Mouse (Mus musculus) heart, adult 8-10 months (tissue): ENCODE measurements around the gene Cacna1d. TPM values are rescaled to one million over a fixed set of nuclear protein-coding genes. Genes with fewer than 3 reads are reported as not detected.

Experiments used
- DNase-seq: peaks from one replicate; pipeline ENCODE4 v3.0.0; 2022; ENCODE audit warnings: low spot score
- total RNA-seq, 4 experiments: library from RNA; stranded (reverse); gene quantifications; 2 replicates each; pipeline ENCODE4 v1.2.4; 2022

Gene Cacna1d
- total RNA-seq, 4 experiments from 2014 or later: 1.9 to 2.8 (median 2.4) TPM

GRCm38 (mm10) chr14:30024387-30024786, 466.9 kb downstream of the Cacna1d start:
- DNase-seq: no peak

GRCm38 (mm10) chr14:30022471-30022870, 468.8 kb downstream of the Cacna1d start:
- DNase-seq: no peak

- DNase-seq: no peak
Observed at GRCm38 (mm10) chr14:30019792-30020575, 471.3 kb downstream of the Cacna1d start.

- no peak for DNase-seq
Observed at GRCm38 (mm10) chr14:30019375-30019774, 471.9 kb downstream of the Cacna1d start.

GRCm38 (mm10) chr14:30018846-30019245, 472.4 kb downstream of the Cacna1d start:
- DNase-seq: no peak

GRCm38 (mm10) chr14:30018463-30018801, 472.8 kb downstream of the Cacna1d start:
- DNase-seq: no peak

- no peak for DNase-seq
Observed at GRCm38 (mm10) chr14:30017794-30018462, 473.3 kb downstream of the Cacna1d start.

- no peak for DNase-seq
Observed at GRCm38 (mm10) chr14:30016666-30017065, 474.6 kb downstream of the Cacna1d start.

- no peak for DNase-seq
Observed at GRCm38 (mm10) chr14:30015008-30015407, 476.2 kb downstream of the Cacna1d start.

- no peak for DNase-seq
Observed at GRCm38 (mm10) chr14:30014487-30014886, 476.8 kb downstream of the Cacna1d start.

GRCm38 (mm10) chr14:30011886-30012560, 479.2 kb downstream of the Cacna1d start:
- DNase-seq: no peak

- DNase-seq: peak; percentile 45
Observed at GRCm38 (mm10) chr14:30009864-30010560, 481.2 kb downstream of the Cacna1d start.

GRCm38 (mm10) chr14:30008733-30009575, 482.3 kb downstream of the Cacna1d start, which contains the start of the genes Il17rb and Chdh:
Il17rb (minus strand) TSS chr14:30008896.
Chdh (plus strand) TSS chr14:30009023.
- DNase-seq: no peak

GRCm38 (mm10) chr14:29999475-29999811, 491.8 kb downstream of the Cacna1d start:
- no peak for DNase-seq

- DNase-seq: no peak
Observed at GRCm38 (mm10) chr14:29998747-29999474, 492.3 kb downstream of the Cacna1d start.

GRCm38 (mm10) chr14:29997345-29997744, 493.9 kb downstream of the Cacna1d start:
- no peak for DNase-seq

GRCm38 (mm10) chr14:29996000-29996751, 495.1 kb downstream of the Cacna1d start:
- no peak for DNase-seq

- no peak for DNase-seq
Observed at GRCm38 (mm10) chr14:29994976-29995375, 496.3 kb downstream of the Cacna1d start.
